Mouse (Mus musculus) layer of hippocampus, adult 18-20 months (tissue): Measurements from ENCODE around the gene E4f1. TPM values are rescaled to one million over a fixed set of nuclear protein-coding genes. Genes with fewer than 3 reads are reported as not detected.
"Not testable (repeated sequence)": the region's sequence is repeated elsewhere in the genome, so short reads cannot be mapped to it uniquely, and the experiment has no call there.

Source experiments
- DNase-seq, 2 experiments: peaks; one replicate each; pipeline ENCODE4 v3.0.0; 2022; ENCODE audit warnings: low spot score in 2 of 2
- total RNA-seq, 2 experiments: library from RNA; stranded (reverse); gene quantifications; 2 replicates each; pipeline ENCODE4 v1.2.3; 2021

Gene E4f1
- total RNA-seq, 2 experiments from 2014 or later: 32.3 to 37.9 TPM

- no peak for DNase-seq
These were observed 8.5 kb downstream of the E4f1 start for GRCm38 (mm10) chr17:24461580-24461979.

GRCm38 (mm10) chr17:24455523-24456206 lies 14.4 kb downstream of the E4f1 start:
- not testable (repeated sequence) for DNase-seq

- peak; percentile 99 for DNase-seq
These were observed 15.2 kb downstream of the E4f1 start for GRCm38 (mm10) chr17:24454756-24455522.

- no peak for DNase-seq
These were observed 15.8 kb downstream of the E4f1 start for GRCm38 (mm10) chr17:24454218-24454755.

GRCm38 (mm10) chr17:24453372-24453771 lies 16.7 kb downstream of the E4f1 start:
- no peak for DNase-seq

GRCm38 (mm10) chr17:24451220-24451619 lies 18.9 kb downstream of the E4f1 start:
- no peak for DNase-seq

GRCm38 (mm10) chr17:24449507-24449906 lies 20.6 kb downstream of the E4f1 start:
- no peak for DNase-seq

- DNase-seq: no peak
These were observed 23.5 kb downstream of the E4f1 start for GRCm38 (mm10) chr17:24446590-24446989.

- peak in 1 of 2 experiments; percentile 62 for DNase-seq
These were observed 26.7 kb downstream of the E4f1 start for GRCm38 (mm10) chr17:24443409-24443808.

- no peak for DNase-seq
These were observed 27.4 kb downstream of the E4f1 start, which contains the start of gene Dnase1l2 for GRCm38 (mm10) chr17:24442632-24443155. Gene Dnase1l2 (minus strand): TSS chr17:24443105.

GRCm38 (mm10) chr17:24442107-24442506 lies 28.0 kb downstream of the E4f1 start:
- no peak for DNase-seq

- DNase-seq: no peak
These were observed 29.0 kb downstream of the E4f1 start for GRCm38 (mm10) chr17:24441148-24441547.

GRCm38 (mm10) chr17:24440377-24440776 lies 29.7 kb downstream of the E4f1 start:
- DNase-seq: no peak

- peak in 1 of 2 experiments; percentile 66 for DNase-seq
These were observed 33.1 kb downstream of the E4f1 start for GRCm38 (mm10) chr17:24437016-24437415.

GRCm38 (mm10) chr17:24429201-24429983 lies 40.7 kb downstream of the E4f1 start:
- DNase-seq: no peak

GRCm38 (mm10) chr17:24427170-24427557 lies 42.9 kb downstream of the E4f1 start:
- no peak for DNase-seq

- peak; percentile 86 to 90 for DNase-seq
These were observed 43.5 kb downstream of the E4f1 start, which contains the start of gene Eci1 for GRCm38 (mm10) chr17:24426471-24427169. Gene Eci1 (plus strand): TSS chr17:24426641.

- DNase-seq: no peak
These were observed 44.2 kb downstream of the E4f1 start for GRCm38 (mm10) chr17:24425905-24426304.

GRCm38 (mm10) chr17:24425326-24425725 lies 44.8 kb downstream of the E4f1 start:
- not testable (repeated sequence) for DNase-seq

- no peak for DNase-seq
These were observed 45.6 kb downstream of the E4f1 start for GRCm38 (mm10) chr17:24424489-24424888.
